Mouse (Mus musculus) testis, adult 2 months (tissue): ENCODE measurements around the gene Tcf7l1.

Experiments
- CTCF ChIP-seq: fragments of 200-500 bp; IDR thresholded peaks from 2 replicates; pipeline ENCODE4 v1.5.1; 2012; ENCODE audit warnings: low read depth, mild to moderate bottlenecking, inconsistent platforms, low read length, moderate library complexity; ENCODE audit not compliant: control insufficient read depth, insufficient read depth, insufficient replicate concordance
- POLR2A ChIP-seq: fragments of 200-500 bp; IDR thresholded peaks from 2 replicates; pipeline ENCODE4 v1.6.1; 2012; ENCODE audit warnings: low read depth, mild to moderate bottlenecking, inconsistent platforms, low read length, moderate library complexity; ENCODE audit not compliant: control insufficient read depth

DNA sequence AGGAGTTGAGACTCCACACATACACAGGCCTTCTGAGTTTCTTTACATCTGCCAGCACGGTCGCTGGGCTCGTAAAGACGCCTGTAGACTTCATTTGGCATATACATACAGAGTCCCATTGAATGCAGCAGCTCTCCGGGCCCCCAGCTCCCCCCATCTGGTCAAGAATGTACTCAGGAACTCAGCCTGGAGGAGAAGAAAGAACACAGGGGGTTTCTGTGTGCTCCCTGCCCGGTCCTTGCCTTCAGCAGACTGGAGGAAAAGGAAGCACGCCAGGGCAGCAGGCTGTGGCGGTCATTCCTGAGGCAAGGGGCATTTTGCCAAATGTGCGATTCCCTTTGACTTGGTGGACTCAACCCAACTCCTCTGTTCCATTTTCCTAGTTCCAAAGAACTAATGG is 20.2 kb downstream of the Tcf7l1 start:
- TF ChIP-seq POLR2A (no peak), CTCF (no peak)
